Mouse (Mus musculus) 3134 (cell line): ENCODE measurements at regions not wholly inside any gene's neighbourhood (a gene's known extent, or its start where the extent isn't known, plus 50 kb on each side); places are given as distances from the start of the nearest gene placed in this dataset.

ENCODE experiments used
- DNase-seq: peaks from one replicate; pipeline ENCODE4 v3.0.0-alpha.2; 2011; ENCODE audit warnings: low spot score; ENCODE audit not compliant: insufficient read length; ENCODE audit errors: extremely low read depth

- no peak for DNase-seq
Measured at GRCm38 (mm10) chr2:78972288-78973117, 104.6 kb downstream of the Ube2e3 start.

- DNase-seq, result no peak
Measured at GRCm38 (mm10) chr2:78973811-78974210, 105.9 kb downstream of the Ube2e3 start.

DNA sequence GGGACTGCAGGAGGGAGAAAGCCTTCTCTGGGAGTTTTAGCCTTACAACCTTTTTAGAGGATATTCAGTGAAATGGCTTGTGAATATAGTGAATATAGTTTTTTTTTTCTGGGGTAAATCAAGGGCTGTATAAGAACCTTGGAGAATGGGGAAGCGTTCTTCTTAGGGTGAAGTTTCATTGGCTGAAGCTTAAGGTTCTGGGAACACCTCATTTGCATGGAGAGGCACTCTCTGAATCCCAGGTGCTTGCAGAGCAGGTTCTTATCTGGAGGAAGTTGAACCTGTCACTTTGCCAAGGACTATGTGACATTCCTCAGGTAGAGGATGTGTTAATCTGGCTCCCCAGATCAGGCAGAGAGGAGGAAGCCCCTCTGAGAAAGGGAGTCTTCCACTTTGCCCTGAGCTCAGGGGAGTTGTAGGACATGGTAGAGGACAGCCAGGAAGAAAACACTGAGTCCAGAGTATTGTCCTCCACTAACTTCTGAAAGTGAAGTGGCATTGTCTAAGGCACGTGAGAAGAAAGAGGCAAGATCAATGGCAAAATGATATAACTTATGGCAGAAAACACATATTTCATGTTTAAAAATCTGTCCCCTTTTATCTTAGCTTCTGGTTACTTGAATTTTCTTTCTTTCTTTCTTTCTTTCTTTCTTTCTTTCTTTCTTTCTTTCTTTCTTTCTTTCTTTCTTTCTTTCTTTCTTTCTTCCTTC lies 106.9 kb downstream of the Ube2e3 start:
- no peak for DNase-seq

DNA sequence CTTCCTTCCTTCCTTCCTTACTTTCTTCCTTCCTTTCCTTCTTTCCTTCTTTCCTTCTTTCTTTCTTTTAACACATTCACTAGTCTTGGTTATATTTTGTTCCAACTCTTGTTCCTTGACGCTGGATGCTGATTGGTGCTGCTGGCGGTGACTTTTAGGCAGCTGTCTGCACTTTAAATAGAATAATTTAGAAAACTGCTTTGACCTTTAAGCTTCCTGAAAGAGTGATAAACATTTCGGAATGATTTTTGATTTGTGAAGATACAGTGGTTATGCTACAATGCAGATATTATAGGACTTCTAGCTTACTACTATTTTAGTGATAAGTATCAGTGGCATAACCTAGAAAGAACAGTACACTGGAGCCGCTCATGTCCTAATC lies 107.5 kb downstream of the Ube2e3 start:
- no peak for DNase-seq

GRCm38 (mm10) chr2:78976084-78976483 lies 108.2 kb downstream of the Ube2e3 start:
- DNase-seq, result no peak

DNA sequence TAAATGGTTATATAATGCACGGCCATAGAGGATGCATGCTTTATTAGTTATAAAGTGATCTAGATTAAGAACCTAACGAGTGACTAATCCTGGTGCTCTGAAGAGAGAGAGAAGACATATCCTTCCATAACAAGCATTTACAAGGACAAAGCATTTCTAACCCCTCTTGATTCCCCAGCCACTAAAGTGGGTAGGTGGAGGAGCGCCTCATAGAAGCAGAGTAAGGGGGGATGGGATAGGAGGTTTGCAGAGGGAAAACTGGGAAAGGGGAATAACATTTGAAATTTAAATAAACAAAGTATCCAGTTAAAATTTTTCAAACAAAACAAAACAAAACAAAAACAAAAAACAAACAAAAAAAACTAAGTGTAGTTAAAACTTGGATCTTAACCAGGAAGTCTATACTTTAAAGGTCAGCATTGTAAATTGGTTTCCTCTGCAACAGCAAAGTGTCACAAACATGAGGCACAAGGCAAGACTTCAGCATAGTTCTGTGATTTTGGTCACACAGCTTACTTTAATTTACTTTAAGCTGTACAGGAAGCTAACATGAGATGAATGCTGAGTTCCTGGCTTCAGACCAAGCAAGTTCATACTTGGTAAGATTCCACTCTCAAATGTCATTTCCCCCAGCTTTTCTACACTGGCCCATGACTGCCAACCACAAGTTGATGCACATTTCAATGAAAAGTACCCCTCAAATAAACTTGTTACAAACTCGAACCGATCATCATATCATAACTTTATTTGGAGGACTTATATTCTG lies 109.9 kb downstream of the Ube2e3 start:
- DNase-seq, result no peak

- no peak for DNase-seq
Measured at GRCm38 (mm10) chr2:78980019-78980418, 112.1 kb downstream of the Ube2e3 start.

DNA sequence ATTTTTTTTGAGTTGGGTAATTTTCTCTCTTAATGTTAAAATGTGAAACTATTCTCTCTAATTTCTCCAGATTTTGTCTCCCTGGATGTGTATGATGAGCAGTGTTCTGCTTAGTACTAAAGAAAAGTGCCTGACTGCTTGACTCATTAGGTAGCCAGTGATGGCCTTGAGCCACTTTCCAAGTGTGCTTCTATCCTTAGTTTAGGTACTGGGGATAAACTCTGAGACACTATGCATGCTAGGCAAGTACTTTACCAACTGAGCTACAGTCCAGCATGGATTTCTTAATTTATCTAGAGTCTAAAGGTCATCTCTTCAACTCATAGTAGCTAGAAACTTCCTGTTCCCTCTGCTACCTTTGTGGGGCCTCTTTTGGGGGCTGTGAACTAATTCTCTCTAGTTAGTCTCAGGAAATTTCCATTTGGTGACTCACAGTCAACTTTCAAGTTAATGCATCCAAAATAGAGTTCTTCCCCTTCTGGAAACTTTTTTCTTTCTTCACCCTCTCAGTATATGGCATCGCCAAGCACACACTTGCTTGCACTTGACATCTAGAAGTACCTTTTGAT lies 112.8 kb downstream of the Ube2e3 start:
- no peak for DNase-seq

GRCm38 (mm10) chr2:78983347-78983746 lies 115.4 kb downstream of the Ube2e3 start:
- no peak for DNase-seq

GRCm38 (mm10) chr2:78983944-78984498 lies 116.1 kb downstream of the Ube2e3 start:
- no peak for DNase-seq

- DNase-seq, result no peak
Measured at GRCm38 (mm10) chr2:78986984-78987383, 119.1 kb downstream of the Ube2e3 start.

GRCm38 (mm10) chr2:78987388-78987787 lies 119.5 kb downstream of the Ube2e3 start:
- DNase-seq, result no peak

- no peak for DNase-seq
Measured at GRCm38 (mm10) chr2:78988224-78988623, 120.3 kb downstream of the Ube2e3 start.

DNA sequence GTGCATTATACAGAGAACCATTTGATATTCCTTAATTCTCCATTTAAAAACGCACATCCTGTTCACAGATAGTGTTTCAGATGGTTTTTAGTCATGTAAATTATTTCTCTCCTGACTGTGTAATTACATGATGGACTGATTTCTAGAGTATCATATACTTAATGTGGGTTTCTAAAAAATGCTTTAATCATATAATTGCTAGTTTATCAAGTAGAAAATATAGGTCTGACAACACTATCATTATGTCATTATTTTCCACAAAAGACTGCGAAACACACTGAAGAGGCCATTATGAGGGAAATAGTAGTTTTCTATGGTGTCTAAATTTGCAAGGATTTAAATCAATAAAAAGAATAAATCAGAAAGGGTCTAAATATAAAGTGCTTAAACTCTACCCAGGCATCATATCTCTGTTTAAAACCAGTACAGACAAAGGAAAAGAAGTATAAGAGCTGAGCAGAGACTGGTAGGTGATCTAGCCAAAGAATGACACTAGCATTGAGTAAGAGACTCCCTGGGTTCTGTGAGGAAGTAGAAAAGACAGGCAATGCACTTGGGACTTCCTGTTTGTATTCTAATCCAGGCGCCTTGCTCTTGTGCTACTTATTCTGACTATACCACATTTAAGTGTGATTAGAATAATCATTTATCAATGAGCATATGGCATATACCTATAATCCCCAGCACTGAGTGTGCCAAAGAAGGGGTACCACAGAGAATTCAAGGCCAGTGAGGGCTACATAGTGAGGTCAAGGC lies 127.1 kb downstream of the Ube2e3 start:
- no peak for DNase-seq

GRCm38 (mm10) chr2:78998637-78999036 lies 130.7 kb downstream of the Ube2e3 start:
- DNase-seq, result no peak

- no peak for DNase-seq
Measured at GRCm38 (mm10) chr2:78999410-78999809, 131.5 kb downstream of the Ube2e3 start.

DNA sequence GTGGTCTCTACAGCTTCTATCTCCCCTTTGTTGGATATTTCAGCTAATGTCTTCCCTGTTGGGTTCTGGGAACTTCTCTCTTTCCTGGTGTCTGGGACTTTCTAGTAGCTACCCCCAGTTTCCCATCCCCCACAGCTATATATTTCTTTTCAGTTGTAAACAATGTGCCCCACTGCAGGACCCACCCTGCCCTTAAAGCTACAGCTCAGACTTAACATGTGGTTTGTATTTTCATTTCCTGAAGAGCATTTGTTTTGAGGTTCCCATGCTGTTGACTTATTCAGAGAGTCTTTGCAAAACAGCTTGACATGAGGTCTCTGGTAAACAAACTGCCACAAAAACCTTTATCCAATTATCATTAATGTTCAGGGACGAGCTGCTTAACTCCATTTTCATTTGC lies 136.9 kb downstream of the Ube2e3 start:
- DNase-seq, result no peak

DNA sequence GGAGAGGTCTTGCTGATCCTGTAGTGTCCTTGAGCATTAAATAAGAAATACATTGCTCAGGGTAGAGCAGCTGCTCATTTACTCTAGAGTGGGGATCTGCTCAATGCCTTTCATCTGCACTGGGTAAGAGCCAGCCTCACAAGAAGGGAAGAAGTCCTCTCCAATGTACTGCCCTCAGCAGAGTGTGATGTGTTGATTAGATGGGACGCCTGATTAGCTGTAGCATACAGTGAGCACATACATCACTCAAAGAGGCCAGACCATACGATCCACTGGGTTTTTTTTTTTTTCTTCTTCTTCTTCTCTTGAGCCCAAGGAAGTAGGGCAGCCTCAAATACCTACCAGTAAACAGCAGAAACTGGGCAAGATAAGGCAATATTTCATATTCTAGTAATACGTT lies 140.7 kb downstream of the Ube2e3 start:
- no peak for DNase-seq

DNA sequence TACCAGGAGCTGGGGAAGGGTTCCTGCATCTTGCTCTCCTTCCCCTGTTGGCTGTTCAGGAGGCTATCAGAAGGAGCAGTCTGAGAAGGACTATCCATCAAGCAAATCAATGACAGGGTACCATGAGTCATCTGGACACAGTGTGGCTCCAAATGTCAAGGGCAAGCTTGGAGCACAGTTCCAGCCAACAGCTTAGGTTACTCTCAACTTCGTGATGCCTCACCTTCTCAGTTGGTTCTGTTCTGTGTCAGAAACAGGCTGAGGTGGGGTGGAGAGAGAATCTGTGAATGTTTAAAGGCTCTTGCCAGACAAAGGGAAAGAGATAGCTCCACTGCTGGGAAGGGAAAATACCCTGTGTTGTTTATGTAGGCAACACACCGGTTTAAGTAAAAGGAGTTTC lies 141.9 kb downstream of the Ube2e3 start:
- DNase-seq, result no peak

DNA sequence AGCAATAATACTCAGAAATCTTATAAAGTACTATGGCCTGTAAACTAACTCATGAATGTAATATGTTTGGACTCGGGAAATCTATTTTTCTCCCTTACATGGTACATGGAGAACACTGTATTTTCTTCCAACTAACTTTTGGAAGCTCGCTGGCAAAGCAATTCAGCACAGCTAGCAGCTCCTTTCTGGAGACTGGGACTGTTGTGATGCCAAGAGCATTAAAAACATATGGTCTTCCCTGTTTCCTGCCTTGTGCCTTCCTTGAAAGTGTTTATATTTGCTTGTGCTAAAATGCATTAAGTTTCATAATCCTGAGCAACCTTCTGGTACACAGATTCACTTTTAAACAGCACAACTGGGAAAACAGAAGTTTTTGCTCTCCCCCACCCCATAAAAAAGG lies 142.3 kb downstream of the Ube2e3 start:
- no peak for DNase-seq
